ENCODE assay signal across 7 mouse cellular contexts in the genomic region with DNA sequence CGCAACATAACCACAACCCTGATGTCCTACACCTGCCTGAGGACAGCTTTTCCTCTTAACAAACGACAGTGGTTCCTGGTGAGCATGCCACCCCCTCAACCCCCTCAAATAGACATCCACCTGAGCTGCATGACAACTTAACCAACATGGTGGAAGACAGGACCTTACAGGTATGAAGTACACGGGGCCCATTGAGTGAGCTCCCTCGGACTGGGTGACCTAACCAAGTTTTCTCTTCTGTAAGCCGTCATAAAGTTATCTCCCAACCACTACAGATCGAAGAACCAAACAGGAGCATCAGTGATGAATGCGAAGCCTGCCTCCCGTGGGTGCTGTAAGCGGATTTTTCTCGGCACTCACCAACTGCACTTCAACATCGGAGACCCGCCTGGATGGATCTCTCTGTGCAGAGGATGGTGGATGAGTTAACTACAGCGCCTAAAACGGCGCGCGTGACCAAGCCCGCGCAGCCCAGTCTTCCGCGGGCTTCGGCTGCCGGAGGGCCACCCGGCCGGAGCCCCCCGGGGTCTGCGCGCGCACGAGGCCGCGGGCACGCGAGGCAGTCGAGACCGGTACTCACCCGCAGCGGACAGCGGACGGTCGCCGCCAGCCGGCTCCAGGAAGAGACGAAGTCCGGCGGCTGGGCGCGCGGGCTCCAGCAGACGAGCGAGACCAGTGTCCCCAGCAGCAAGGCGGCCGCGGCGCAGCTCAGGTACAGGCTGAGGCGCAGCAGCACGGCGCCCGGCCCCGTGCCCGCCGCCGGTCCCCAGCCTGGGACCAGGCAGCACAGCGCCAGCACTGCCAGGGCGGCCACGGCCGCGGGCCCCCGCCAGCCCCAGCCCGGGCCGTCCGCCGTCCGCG. TPM values are rescaled to one million over a fixed set of nuclear protein-coding genes. Genes with fewer than 3 reads are reported as not detected.
DNase-seq lines count a peak whose midpoint lies in the region; ATAC-seq lines count a peak whose summit lies in the region.

A gene (plus strand): TSS at position 570 of the 861 bp plus-strand sequence.

- H3K4me1 ChIP-seq in hindbrain, embryonic 15.5 days (replicated peaks): peaks cover 15% of the 10 kb centered on the region
- H3K4me1 ChIP-seq in midbrain, embryonic 11.5 days (ENCODE audit: control insufficient read depth, insufficient read depth, low read length): peaks cover 9% of the 10 kb centered on the region

- ATAC-seq in activated CD4-positive, CD25-positive, alpha-beta regulatory T cell, adult 4 months: peak; percentile 16
- peak; percentile 87 for ATAC-seq in hindbrain, embryonic 15.5 days (ENCODE audit: low FRiP score, low read depth)
- ATAC-seq in midbrain, embryonic 11.5 days (ENCODE audit: low FRiP score): peak; percentile 88

- no peaks in the 10 kb centered on the region for H3K36me3 ChIP-seq in hindbrain, embryonic 15.5 days
- H3K36me3 ChIP-seq in midbrain, embryonic 11.5 days (ENCODE audit: control insufficient read depth, insufficient read depth, low read length): no peaks in the 10 kb centered on the region

- no peaks in the 10 kb centered on the region for H3K27me3 ChIP-seq in hindbrain, embryonic 15.5 days
- H3K27me3 ChIP-seq in midbrain, embryonic 11.5 days (ENCODE audit: control insufficient read depth, insufficient read depth, low read length): peaks cover 9% of the 10 kb centered on the region

- peak within 1 kb of the TSS; percentile 76 for H3K9ac ChIP-seq in hindbrain, embryonic 15.5 days
- peak within 1 kb of the TSS; percentile 79 for H3K9ac ChIP-seq in midbrain, embryonic 11.5 days (ENCODE audit: low read length)

- H3K9me3 ChIP-seq in hindbrain, embryonic 15.5 days: no peaks in the 10 kb centered on the region
- H3K9me3 ChIP-seq in midbrain, embryonic 11.5 days (ENCODE audit: control insufficient read depth, low read length): no peaks in the 10 kb centered on the region

- peak; percentile 76 to 80 for DNase-seq in cerebellum, postnatal 14 days
- peak; percentile 24 for DNase-seq in gastrocnemius, adult 18-20 months (ENCODE audit: low spot score)
- peak; percentile 61 for DNase-seq in left cerebral cortex, postnatal 4 days
- DNase-seq in midbrain, embryonic 11.5 days (ENCODE audit: low spot score, missing footprints): peak; percentile 96
- peak; percentile 37 to 57 for DNase-seq in spleen, adult 18-20 months

- WGBS in hindbrain, embryonic 15.5 days: 1% methylated on average over 65 of the region's 75 CpGs
- 2% methylated on average over 68 of the region's 75 CpGs for WGBS in midbrain, embryonic 11.5 days

- intact Hi-C loops in left cerebral cortex, postnatal 4 days (cut with DNase I): no loop called here

- H3K27ac ChIP-seq in hindbrain, embryonic 15.5 days (replicated peaks): peak within 1 kb of the TSS; percentile 83
- H3K27ac ChIP-seq in midbrain, embryonic 11.5 days (ENCODE audit: low read depth, low read length): no peak within 1 kb of the TSS

- H3K4me2 ChIP-seq in hindbrain, embryonic 15.5 days: peak within 1 kb of the TSS; percentile 73
- H3K4me2 ChIP-seq in midbrain, embryonic 11.5 days: peak within 1 kb of the TSS; percentile 92

- peak within 1 kb of the TSS; percentile 75 for H3K4me3 ChIP-seq in hindbrain, embryonic 15.5 days
- peak within 1 kb of the TSS; percentile 89 for H3K4me3 ChIP-seq in midbrain, embryonic 11.5 days (ENCODE audit: low read depth, low read length)

RNA-seq across cellular contexts. Expression of the gene that starts here (rescaled TPM):
- polyA plus RNA-seq in activated CD4-positive, CD25-positive, alpha-beta regulatory T cell, adult 4 months (2017; shearing (Covaris generic)): 10 to 100 TPM; 31.5 to 38.2 TPM
- 10 to 100 TPM; 13.6 to 14.9 TPM for total RNA-seq in gastrocnemius, adult 18-20 months (2021)
- polyA plus RNA-seq in hindbrain, embryonic 15.5 days (2015; fragmentation: Nextera tagmentation; extraction: Ambion mirVana): 21.3 and 22.4 TPM in 2 replicates
- total RNA-seq in left cerebral cortex, postnatal 4 days (2021): 10 to 100 TPM; 17.5 to 20.8 TPM
- polyA plus RNA-seq in midbrain, embryonic 11.5 days (2014; fragmentation: Nextera tagmentation; extraction: Ambion mirVana): 21.7 and 21.8 TPM in 2 replicates

Comparison
In these comparisons a context has a peak if more than half of its experiments do, and no peak if none do; other contexts are left out.
1. ATAC-seq: peak in every context shown above with its lines; median percentile 88 in midbrain, embryonic 11.5 days; 87 in hindbrain, embryonic 15.5 days; 16 in activated CD4-positive, CD25-positive, alpha-beta regulatory T cell, adult 4 months.
2. DNase-seq: peak in every context shown above with its lines; median percentile 96 in midbrain, embryonic 11.5 days; 78 in cerebellum, postnatal 14 days; 61 in left cerebral cortex, postnatal 4 days; 47 in spleen, adult 18-20 months; 24 in gastrocnemius, adult 18-20 months.